Mouse (Mus musculus): Measurements from ENCODE around the gene Adcyap1r1. TPM values are rescaled to one million over a fixed set of nuclear protein-coding genes. Genes with fewer than 3 reads are reported as not detected.

Gene Adcyap1r1
- 29.8 and 30.5 TPM in 2 replicates for polyA plus RNA-seq (2016; fragmentation: Nextera tagmentation; extraction: Ambion mirVana)

- Histone ChIP-seq H3K36me3 (no peaks in the 10 kb centered on the region), H3K27me3 (peaks cover 33% of the 10 kb centered on the region), H3K4me1 (peaks cover 55% of the 10 kb centered on the region), H3K4me3 (peak within 1 kb of the TSS; percentile 53), H3K9me3 (no peaks in the 10 kb centered on the region), H3K4me2 (replicated peaks) (peak within 1 kb of the TSS; percentile 83), H3K27ac (replicated peaks) (peak within 1 kb of the TSS; percentile 84), H3K9ac (replicated peaks) (peak within 1 kb of the TSS; percentile 73)
- ATAC-seq (ENCODE audit: low FRiP score, low read depth), result peak; percentile 91
- under 1% methylated on average over 52 of the region's 58 CpGs for WGBS
Measured at GRCm38 (mm10) chr6:55451771-55452371, at the start of gene Adcyap1r1. Adcyap1r1 (plus strand) TSS chr6:55451978.

- Histone ChIP-seq H3K4me3 (no peak overlapping the region), H3K36me3 (no peaks in the 10 kb centered on the region), H3K9me3 (no peaks in the 10 kb centered on the region), H3K9ac (replicated peaks) (no peak overlapping the region), H3K4me1 (no peaks in the 10 kb centered on the region; the same call in 1 of the 2 replicates), H3K4me2 (replicated peaks) (no peak overlapping the region), H3K27me3 (0 out of 2 replicates have a peak, but pooled peaks cover 4% of the 10 kb centered on the region), H3K27ac (replicated peaks) (no peak overlapping the region)
- no peak for ATAC-seq (ENCODE audit: low FRiP score, low read depth)
- WGBS, result 79% methylated on average over 9 of the region's 9 CpGs
Measured at GRCm38 (mm10) chr6:55402041-55402776, 49.6 kb upstream of the Adcyap1r1 start.

GRCm38 (mm10) chr6:55403411-55404309 is 48.1 kb upstream of the Adcyap1r1 start:
- no peak overlapping the region for H3K4me3 ChIP-seq
- no peaks in the 10 kb centered on the region; the same call in 1 of the 2 replicates for H3K4me1 ChIP-seq
- no peak overlapping the region for H3K9ac ChIP-seq (replicated peaks)
- H3K36me3 ChIP-seq, result no peaks in the 10 kb centered on the region
- ATAC-seq (ENCODE audit: low FRiP score, low read depth), result no peak
- H3K4me2 ChIP-seq (replicated peaks), result no peak overlapping the region
- H3K27me3 ChIP-seq, result no peaks in the 10 kb centered on the region
- H3K27ac ChIP-seq (replicated peaks), result no peak overlapping the region
- H3K9me3 ChIP-seq, result no peaks in the 10 kb centered on the region
- 77% methylated on average over 9 of the region's 9 CpGs for WGBS

GRCm38 (mm10) chr6:55404421-55404990 is 47.3 kb upstream of the Adcyap1r1 start:
- no peaks in the 10 kb centered on the region; the same call in 1 of the 2 replicates for H3K4me1 ChIP-seq
- no peak overlapping the region for H3K27ac ChIP-seq (replicated peaks)
- H3K4me3 ChIP-seq, result no peak overlapping the region
- ATAC-seq (ENCODE audit: low FRiP score, low read depth), result no peak
- no peak overlapping the region for H3K9ac ChIP-seq (replicated peaks)
- no peaks in the 10 kb centered on the region for H3K27me3 ChIP-seq
- no peaks in the 10 kb centered on the region for H3K9me3 ChIP-seq
- no peaks in the 10 kb centered on the region for H3K36me3 ChIP-seq
- no peak overlapping the region for H3K4me2 ChIP-seq (replicated peaks)
- WGBS, result 82% methylated on average over 5 of the region's 5 CpGs

GRCm38 (mm10) chr6:55407345-55407744 is 44.4 kb upstream of the Adcyap1r1 start:
- H3K27ac ChIP-seq (replicated peaks), result no peak overlapping the region
- no peaks in the 10 kb centered on the region for H3K36me3 ChIP-seq
- no peak overlapping the region for H3K9ac ChIP-seq (replicated peaks)
- WGBS, result 87% methylated on average over 4 of the region's 4 CpGs
- no peaks in the 10 kb centered on the region for H3K9me3 ChIP-seq
- H3K4me2 ChIP-seq (replicated peaks), result no peak overlapping the region
- 0 out of 2 replicates have a peak, but pooled peaks cover 3% of the 10 kb centered on the region for H3K4me1 ChIP-seq
- H3K27me3 ChIP-seq, result 0 out of 2 replicates have a peak, but pooled peaks cover 5% of the 10 kb centered on the region
- ATAC-seq (ENCODE audit: low FRiP score, low read depth), result no peak
- H3K4me3 ChIP-seq, result no peak overlapping the region

DNA sequence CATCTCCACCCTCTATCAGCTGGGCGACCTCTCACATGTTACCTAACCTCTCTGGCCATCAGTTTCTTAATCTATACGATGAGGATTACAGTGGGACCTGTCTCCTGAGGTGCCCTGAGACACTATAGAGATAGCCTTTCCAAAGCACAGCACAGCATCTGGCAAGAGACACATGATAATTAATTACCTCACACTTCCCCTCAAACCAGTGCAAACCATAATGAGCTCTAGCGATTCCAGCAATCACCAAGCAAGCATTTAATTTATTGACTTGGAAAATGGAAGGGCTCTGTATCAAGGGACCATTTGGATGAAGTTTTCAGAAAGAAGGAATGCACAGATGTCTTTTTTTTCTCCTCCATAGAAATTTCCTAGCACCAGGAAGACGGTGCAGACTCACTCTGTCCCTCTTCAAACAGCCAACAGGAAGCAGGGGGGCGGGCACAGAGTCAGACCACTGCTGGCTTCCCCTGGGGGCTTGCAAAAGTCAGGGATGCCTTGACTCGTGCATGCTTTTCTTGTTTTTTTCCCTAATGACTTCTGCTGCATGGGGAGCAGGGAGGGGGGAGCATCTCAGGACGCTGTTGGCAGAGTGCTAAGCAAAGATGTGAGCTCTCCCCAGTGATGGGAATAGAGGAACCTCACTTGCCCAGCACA is 41.5 kb upstream of the Adcyap1r1 start:
- Histone ChIP-seq H3K4me3 (no peak overlapping the region), H3K9ac (replicated peaks) (no peak overlapping the region), H3K9me3 (no peaks in the 10 kb centered on the region), H3K4me2 (replicated peaks) (no peak overlapping the region), H3K27ac (replicated peaks) (no peak overlapping the region), H3K36me3 (no peaks in the 10 kb centered on the region), H3K27me3 (0 out of 2 replicates have a peak, but pooled peaks cover 5% of the 10 kb centered on the region), H3K4me1 (0 out of 2 replicates have a peak, but pooled peaks cover 3% of the 10 kb centered on the region)
- no peak for ATAC-seq (ENCODE audit: low FRiP score, low read depth)
- WGBS, result 68% methylated on average over 7 of the region's 7 CpGs

GRCm38 (mm10) chr6:55410977-55411376 is 40.8 kb upstream of the Adcyap1r1 start:
- Histone ChIP-seq H3K4me2 (replicated peaks) (no peak overlapping the region), H3K27me3 (0 out of 2 replicates have a peak, but pooled peaks cover 5% of the 10 kb centered on the region), H3K9ac (replicated peaks) (no peak overlapping the region), H3K4me3 (no peak overlapping the region), H3K36me3 (no peaks in the 10 kb centered on the region), H3K4me1 (0 out of 2 replicates have a peak, but pooled peaks cover 3% of the 10 kb centered on the region), H3K27ac (replicated peaks) (no peak overlapping the region), H3K9me3 (no peaks in the 10 kb centered on the region)
- 90% methylated on average over 5 of the region's 5 CpGs for WGBS
- no peak for ATAC-seq (ENCODE audit: low FRiP score, low read depth)

DNA sequence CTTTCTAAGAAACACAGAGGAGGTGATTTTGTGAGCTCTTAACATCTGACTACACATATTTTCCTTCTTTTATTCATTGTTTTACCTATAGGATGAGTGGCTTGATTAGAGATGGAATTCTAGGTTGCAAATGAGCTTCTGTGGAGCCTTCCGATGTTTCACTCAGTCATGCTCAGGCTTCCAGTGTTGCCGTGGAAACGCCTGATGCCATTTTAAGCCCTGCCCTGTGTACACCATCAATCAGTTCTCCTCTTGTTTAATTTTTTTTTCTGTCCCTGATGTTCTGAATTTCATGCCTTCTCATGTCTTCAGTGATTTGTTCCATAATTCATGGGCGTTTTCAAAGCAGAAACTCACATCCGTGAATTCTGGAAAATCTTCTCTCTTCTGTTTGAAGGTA is 35.6 kb upstream of the Adcyap1r1 start:
- Histone ChIP-seq H3K9me3 (no peaks in the 10 kb centered on the region), H3K9ac (replicated peaks) (no peak overlapping the region), H3K27ac (replicated peaks) (no peak overlapping the region), H3K4me2 (replicated peaks) (no peak overlapping the region), H3K4me3 (no peak overlapping the region), H3K36me3 (no peaks in the 10 kb centered on the region), H3K4me1 (peaks cover 12% of the 10 kb centered on the region), H3K27me3 (peaks cover 19% of the 10 kb centered on the region; the same call in 1 of the 2 replicates)
- 45% methylated on average over 5 of the region's 5 CpGs for WGBS
- ATAC-seq (ENCODE audit: low FRiP score, low read depth), result no peak

- Histone ChIP-seq H3K9me3 (no peaks in the 10 kb centered on the region), H3K4me2 (replicated peaks) (no peak overlapping the region), H3K36me3 (no peaks in the 10 kb centered on the region), H3K27me3 (peaks cover 32% of the 10 kb centered on the region), H3K4me1 (peaks cover 20% of the 10 kb centered on the region), H3K27ac (replicated peaks) (no peak overlapping the region), H3K4me3 (no peak overlapping the region), H3K9ac (replicated peaks) (no peak overlapping the region)
- no peak for ATAC-seq (ENCODE audit: low FRiP score, low read depth)
- WGBS, result 56% methylated on average over 2 of the region's 2 CpGs
Measured at GRCm38 (mm10) chr6:55418746-55419410, 32.9 kb upstream of the Adcyap1r1 start.

GRCm38 (mm10) chr6:55420411-55420810 is 31.4 kb upstream of the Adcyap1r1 start:
- H3K4me1 ChIP-seq, result peaks cover 20% of the 10 kb centered on the region
- no peak overlapping the region for H3K9ac ChIP-seq (replicated peaks)
- ATAC-seq (ENCODE audit: low FRiP score, low read depth), result peak; percentile 13; the same call in 1 of the 2 replicates
- no peak overlapping the region for H3K4me2 ChIP-seq (replicated peaks)
- no peak overlapping the region for H3K4me3 ChIP-seq
- 81% methylated on average over 3 of the region's 3 CpGs for WGBS
- no peaks in the 10 kb centered on the region for H3K9me3 ChIP-seq
- H3K36me3 ChIP-seq, result no peaks in the 10 kb centered on the region
- H3K27ac ChIP-seq (replicated peaks), result peak overlapping the region; percentile 55; the same call in 1 of the 2 replicates
- H3K27me3 ChIP-seq, result peaks cover 38% of the 10 kb centered on the region
